Mouse (Mus musculus) fat pad, adult 2 months (tissue): ENCODE measurements around the gene Psmb5.
A peak's percentile ranks its signal among the peaks of the same experiment; 100 is the strongest.

Source experiments
- DNase-seq: peaks from one replicate; pipeline ENCODE4 v3.0.0-alpha.2; 2011; ENCODE audit warnings: low read depth, low spot score; ENCODE audit errors: extremely low read depth

Psmb5 gene

GRCm38 (mm10) chr14:54617897-54618365 lies at the start of gene Psmb5:
Gene Psmb5, minus strand, starts transcription at chr14:54618022.
- DNase-seq: peak; percentile 47

DNA sequence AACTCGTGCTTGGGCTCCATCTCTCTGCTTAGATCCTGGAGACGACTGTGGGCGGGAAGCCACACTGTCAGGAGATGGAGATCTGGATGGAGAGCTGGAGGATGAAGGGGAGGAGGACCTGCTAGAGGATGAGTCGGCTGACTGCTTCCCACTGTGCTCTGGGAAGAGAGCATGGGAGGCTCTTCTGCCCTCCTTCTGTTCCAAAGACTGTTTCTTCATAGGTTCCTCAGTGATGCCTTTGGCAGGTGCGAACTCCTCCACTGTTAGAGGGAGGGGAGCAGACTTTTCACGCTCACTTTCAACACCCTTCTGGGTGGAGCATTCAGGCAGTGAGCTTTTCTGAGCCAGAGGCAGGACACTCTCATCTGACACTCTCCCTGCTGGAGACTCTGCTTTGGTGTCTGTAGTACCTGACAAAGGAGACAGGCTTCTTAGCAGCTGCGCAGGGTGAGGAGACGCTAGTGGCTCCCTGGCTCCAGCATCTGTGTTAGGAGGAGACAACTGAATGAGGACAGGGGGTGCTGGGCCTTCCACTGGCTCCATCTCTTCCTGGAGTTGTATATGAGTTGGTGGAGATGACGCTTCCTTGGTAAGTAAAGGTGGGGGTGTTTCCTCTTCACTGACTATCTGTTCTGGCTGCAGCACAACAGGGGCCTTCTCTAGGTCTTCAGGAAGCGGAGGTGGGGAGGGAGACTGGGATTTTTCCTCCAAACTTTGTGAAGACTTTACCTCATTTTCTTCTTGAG lies 46.8 kb upstream of the Psmb5 start:
- DNase-seq: no peak

- DNase-seq: no peak
Observed at GRCm38 (mm10) chr14:54660009-54660408, 42.2 kb upstream of the Psmb5 start.

- DNase-seq: no peak
Observed at GRCm38 (mm10) chr14:54653496-54653895, 35.7 kb upstream of the Psmb5 start.

GRCm38 (mm10) chr14:54652787-54653186 lies 35.0 kb upstream of the Psmb5 start:
- DNase-seq: no peak

DNA sequence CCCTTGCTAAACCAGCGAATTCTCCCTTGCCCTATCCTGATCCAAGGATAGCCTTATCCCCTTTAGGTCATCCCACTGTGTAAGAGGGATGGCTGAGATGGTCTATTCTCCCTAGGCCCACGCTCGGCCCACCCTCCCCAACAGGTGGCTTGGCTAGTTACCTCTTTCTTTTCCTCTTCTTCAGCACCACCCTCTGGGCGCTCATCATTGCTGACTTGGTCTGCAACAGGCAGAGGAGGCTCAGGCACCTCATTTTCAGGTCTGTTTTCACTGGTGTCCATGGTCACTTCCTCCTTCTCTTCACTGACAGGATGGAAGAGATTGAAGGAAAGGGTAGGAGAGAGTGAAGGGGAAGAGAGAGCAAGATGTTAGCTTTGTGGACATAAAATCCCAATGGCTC lies 33.7 kb upstream of the Psmb5 start:
- DNase-seq: no peak

DNA sequence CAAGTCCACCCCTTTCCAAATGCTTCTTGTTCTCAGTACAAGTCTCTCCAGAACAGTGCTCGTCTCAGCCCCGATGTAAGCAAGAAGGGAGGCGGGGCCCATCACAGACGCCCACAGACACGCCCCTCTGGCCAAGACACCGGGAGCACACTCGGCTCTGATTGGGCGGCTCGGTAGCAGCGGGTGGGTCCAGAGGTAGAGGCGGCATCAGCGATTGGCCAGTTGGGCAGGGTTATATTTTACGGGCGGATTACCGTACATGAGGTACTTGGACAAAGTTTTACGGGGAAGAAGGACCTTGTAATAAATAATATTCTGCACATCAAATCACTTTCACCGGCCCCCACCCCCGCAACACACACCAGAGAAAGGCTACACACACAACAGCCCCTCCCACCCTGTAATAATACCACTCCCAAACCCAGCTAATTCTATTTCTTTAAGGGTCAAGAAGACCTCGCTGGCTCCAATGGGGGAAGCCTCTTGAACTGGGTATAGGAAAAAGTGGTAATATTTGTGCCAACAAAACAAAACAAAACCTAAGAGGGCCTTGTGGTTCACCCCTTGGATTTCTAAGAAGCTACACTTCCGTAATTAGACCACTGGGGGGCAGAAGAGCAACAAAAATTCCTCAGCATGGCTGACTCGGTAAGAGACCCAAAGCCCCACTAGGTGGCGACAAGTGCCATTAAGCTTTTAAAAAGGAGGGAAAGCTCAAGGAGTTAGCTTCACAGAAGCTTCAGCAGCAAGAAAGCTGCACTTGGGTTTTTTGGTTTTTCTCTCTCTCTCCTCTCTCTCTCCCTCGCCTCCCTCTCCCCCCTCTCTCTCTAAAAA lies 33.0 kb upstream of the Psmb5 start:
- peak; percentile 43 for DNase-seq

DNA sequence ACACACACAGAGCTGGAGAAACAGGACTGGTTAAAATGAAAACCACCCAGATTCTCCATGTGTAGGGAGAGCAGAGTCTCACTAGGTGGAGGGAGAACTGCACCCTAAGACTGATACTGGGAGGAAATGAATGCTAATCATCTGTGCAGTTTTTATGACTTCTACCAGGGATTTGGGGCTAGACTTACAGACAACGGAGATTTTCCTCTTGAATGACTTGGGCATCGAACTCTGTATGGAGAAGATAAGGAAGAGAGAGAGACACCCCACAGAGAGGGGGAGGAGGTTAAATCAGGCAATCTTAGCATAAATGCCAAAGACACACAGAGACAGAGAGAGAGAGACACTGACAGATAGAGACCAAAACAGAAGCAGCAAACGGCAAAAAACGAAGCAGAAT lies 30.1 kb upstream of the Psmb5 start:
- DNase-seq: no peak

GRCm38 (mm10) chr14:54646898-54647636 lies 29.2 kb upstream of the Psmb5 start:
- no peak for DNase-seq

DNA sequence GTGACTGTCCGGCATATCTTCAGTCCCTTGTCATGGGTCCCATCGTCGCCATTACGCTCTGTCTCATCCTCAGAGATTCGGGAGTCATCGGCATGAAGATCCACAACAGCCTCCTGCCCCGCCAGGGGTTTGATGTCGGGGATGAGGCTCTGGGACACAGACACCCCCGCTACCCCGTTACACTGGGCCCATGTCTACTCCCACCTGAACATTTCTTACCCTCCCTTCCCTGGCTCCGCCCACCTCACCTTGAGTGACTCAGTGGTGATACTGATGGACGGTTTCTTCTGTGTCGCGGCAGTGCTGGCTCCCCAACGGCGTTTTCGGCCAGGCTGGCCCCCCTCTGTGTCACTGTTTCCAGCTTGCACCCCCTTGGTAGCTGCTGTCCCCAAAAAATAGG lies 28.6 kb upstream of the Psmb5 start:
- DNase-seq: no peak

GRCm38 (mm10) chr14:54644294-54644693 lies 26.5 kb upstream of the Psmb5 start:
- no peak for DNase-seq

DNA sequence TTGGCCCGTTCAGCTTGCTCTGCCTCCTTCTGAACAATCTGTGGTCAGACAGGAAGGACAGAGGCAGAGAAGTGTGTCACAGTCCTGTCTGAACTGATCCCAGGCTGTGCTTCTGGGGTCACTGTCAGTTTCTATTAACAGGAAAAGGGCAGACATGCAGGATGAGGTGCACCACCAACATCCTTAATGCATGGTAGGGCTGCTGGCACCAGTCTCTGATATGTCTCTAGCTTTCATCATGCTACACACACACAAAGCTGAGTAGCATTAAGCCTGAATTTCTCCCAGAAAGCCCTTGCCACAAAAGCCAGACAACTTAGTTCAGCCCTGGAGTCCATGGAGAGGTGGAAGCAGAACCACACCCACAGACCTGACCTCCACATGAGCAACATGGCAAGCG lies 25.2 kb upstream of the Psmb5 start:
- no peak for DNase-seq

DNA sequence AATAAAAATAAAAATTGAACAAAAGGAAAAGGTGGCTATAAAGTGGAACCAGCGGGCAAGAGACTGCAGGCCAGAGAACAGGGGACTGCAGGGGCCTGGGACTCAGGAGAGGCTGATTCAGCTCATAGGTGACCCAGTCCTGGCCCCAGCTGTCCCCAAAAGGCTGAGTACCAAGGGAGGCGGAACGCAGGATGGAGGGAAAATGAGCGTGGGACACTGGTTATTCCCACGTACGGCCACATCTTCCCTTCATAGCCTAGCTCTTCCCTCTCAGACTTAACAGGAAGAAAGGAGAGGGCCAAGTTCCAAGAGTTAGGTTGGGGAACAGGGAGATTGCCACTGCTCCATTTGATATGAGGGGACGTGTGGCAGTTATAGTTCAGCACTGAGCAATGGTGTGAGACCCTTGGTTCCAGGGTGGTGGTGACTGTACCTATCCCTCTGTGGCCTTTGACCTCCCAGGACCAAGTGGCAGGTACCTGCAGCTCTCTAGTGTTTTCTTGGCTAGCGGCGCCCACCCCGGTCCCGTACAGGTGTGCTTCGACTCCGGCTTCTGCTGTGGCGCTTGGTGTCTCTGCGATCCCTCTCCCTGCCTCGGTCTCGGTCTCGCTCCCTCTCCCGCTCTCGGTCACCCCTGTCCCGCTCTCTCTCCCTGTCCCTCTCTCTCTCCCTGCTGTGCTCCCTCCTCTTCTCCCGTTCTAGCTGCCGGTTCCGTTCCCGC lies 24.6 kb upstream of the Psmb5 start:
- DNase-seq: no peak

- no peak for DNase-seq
Observed at GRCm38 (mm10) chr14:54641305-54641969, 23.6 kb upstream of the Psmb5 start, which contains the start of gene Cdh24. Gene Cdh24, minus strand, starts transcription at chr14:54641364.

DNA sequence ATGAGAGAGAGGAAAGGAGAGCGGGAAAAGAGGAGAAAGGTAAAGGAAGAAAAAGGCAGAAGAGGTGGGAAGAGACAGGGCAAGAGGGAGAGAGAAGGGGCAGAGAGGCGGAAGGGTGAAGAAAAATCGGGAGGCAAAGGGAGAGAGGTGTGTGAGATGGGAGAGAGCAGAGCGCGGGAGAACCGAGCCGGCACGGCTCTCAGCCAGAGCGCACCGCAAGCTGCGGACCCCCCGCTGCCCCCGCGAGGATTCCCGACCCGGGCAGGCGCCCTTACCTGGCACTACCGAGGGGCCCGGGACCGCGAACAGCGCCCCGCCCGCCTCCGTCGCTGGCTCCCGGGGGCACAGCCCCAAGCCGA lies 23.1 kb upstream of the Psmb5 start, which contains the start of gene Gm17606:
Gene Gm17606 (plus strand): TSS at position 7 of the 359 bp plus-strand sequence.
- no peak for DNase-seq

- no peak for DNase-seq
Observed at GRCm38 (mm10) chr14:54640121-54640520, 22.3 kb upstream of the Psmb5 start.

- DNase-seq: no peak
Observed at GRCm38 (mm10) chr14:54638210-54638609, 20.4 kb upstream of the Psmb5 start.

- DNase-seq: no peak
Observed at GRCm38 (mm10) chr14:54636954-54637353, 19.1 kb upstream of the Psmb5 start.

GRCm38 (mm10) chr14:54634182-54634581 lies 16.4 kb upstream of the Psmb5 start:
- no peak for DNase-seq

DNA sequence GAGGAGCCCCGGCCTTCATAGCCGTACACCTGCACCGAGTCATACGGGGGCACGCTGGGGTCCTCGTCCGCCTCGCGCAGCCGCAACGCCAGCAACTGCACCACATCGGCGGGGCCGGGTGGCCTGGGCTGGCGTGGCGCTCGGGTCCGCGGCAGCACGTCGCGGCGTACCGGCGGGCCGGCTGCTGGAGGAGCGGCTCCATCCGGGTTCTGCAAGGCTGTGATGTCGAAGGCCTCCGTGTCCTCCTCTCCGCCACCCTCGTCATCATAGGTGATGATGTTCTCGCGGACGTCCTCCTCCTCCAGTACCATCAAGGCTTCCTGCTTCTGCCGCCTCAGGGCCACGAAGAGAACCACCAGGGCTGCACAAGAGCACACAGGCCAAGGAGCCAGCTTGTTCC lies 14.4 kb upstream of the Psmb5 start:
- DNase-seq: no peak
